Mouse (Mus musculus): ENCODE results near the gene Rnf19b. TPM values are rescaled to one million over a fixed set of nuclear protein-coding genes. Genes with fewer than 3 reads are reported as not detected.

The Rnf19b gene
- 8.7 and 9.3 TPM in 2 replicates for polyA plus RNA-seq (2014; fragmentation: Nextera tagmentation; extraction: Ambion mirVana)

GRCm38 (mm10) chr4:129058207-129059092 is at the start of gene Rnf19b:
Rnf19b (plus strand) TSS chr4:129058271.
- under 1% methylated on average over 85 of the region's 107 CpGs for WGBS
- H3K27me3 ChIP-seq (ENCODE audit: control insufficient read depth, insufficient read depth, low read length) = no peaks in the 10 kb centered on the region
- peak within 1 kb of the TSS; percentile 100 for H3K4me2 ChIP-seq
- peak; percentile 95 for DNase-seq (ENCODE audit: low spot score, missing footprints)
- peak within 1 kb of the TSS; percentile 93 for H3K9ac ChIP-seq (ENCODE audit: low read length)
- peaks cover 10% of the 10 kb centered on the region for H3K4me1 ChIP-seq (ENCODE audit: control insufficient read depth, insufficient read depth, low read length)
- H3K36me3 ChIP-seq (ENCODE audit: control insufficient read depth, insufficient read depth, low read length) = no peaks in the 10 kb centered on the region
- H3K4me3 ChIP-seq (ENCODE audit: low read depth, low read length) = peak within 1 kb of the TSS; percentile 88
- no peaks in the 10 kb centered on the region for H3K9me3 ChIP-seq (ENCODE audit: control insufficient read depth, low read length)
- peak; percentile 64; the same call in 1 of the 2 replicates for ATAC-seq (ENCODE audit: low FRiP score)
- H3K27ac ChIP-seq (ENCODE audit: low read depth, low read length) = peak within 1 kb of the TSS; percentile 82

- no peaks in the 10 kb centered on the region for H3K9me3 ChIP-seq (ENCODE audit: control insufficient read depth, low read length)
- WGBS = 87% methylated on average over 3 of the region's 3 CpGs
- no peak for ATAC-seq (ENCODE audit: low FRiP score)
Measured at GRCm38 (mm10) chr4:129008672-129009071, 49.4 kb upstream of the Rnf19b start.

GRCm38 (mm10) chr4:129009521-129009920 is 48.5 kb upstream of the Rnf19b start:
- 81% methylated on average over 5 of the region's 5 CpGs for WGBS
- Histone ChIP-seq H3K4me2 (no peak overlapping the region), H3K36me3 (ENCODE audit: control insufficient read depth, insufficient read depth, low read length) (peaks cover 6% of the 10 kb centered on the region), H3K9ac (ENCODE audit: low read length) (no peak overlapping the region), H3K4me3 (ENCODE audit: low read depth, low read length) (no peak overlapping the region), H3K27ac (ENCODE audit: low read depth, low read length) (no peak overlapping the region), H3K27me3 (ENCODE audit: control insufficient read depth, insufficient read depth, low read length) (no peaks in the 10 kb centered on the region), H3K9me3 (ENCODE audit: control insufficient read depth, low read length) (no peaks in the 10 kb centered on the region), H3K4me1 (ENCODE audit: control insufficient read depth, insufficient read depth, low read length) (no peaks in the 10 kb centered on the region; the same call in 1 of the 2 replicates)
- DNase-seq (ENCODE audit: low spot score, missing footprints) = no peak
- no peak for ATAC-seq (ENCODE audit: low FRiP score)

More at GRCm38 (mm10) chr4:129008672-129009071, 49.4 kb upstream of the Rnf19b start:
- Histone ChIP-seq H3K4me3 (ENCODE audit: low read depth, low read length) (no peak overlapping the region), H3K27me3 (ENCODE audit: control insufficient read depth, insufficient read depth, low read length) (no peaks in the 10 kb centered on the region), H3K36me3 (ENCODE audit: control insufficient read depth, insufficient read depth, low read length) (peaks cover 8% of the 10 kb centered on the region), H3K9ac (ENCODE audit: low read length) (no peak overlapping the region), H3K4me1 (ENCODE audit: control insufficient read depth, insufficient read depth, low read length) (no peaks in the 10 kb centered on the region; the same call in 1 of the 2 replicates), H3K4me2 (no peak overlapping the region), H3K27ac (ENCODE audit: low read depth, low read length) (no peak overlapping the region)
- DNase-seq (ENCODE audit: low spot score, missing footprints) = no peak

GRCm38 (mm10) chr4:129011604-129012121 is 46.4 kb upstream of the Rnf19b start:
- Histone ChIP-seq H3K36me3 (ENCODE audit: control insufficient read depth, insufficient read depth, low read length) (peaks cover 6% of the 10 kb centered on the region), H3K4me1 (ENCODE audit: control insufficient read depth, insufficient read depth, low read length) (no peaks in the 10 kb centered on the region; the same call in 1 of the 2 replicates), H3K4me3 (ENCODE audit: low read depth, low read length) (no peak overlapping the region), H3K9ac (ENCODE audit: low read length) (no peak overlapping the region), H3K9me3 (ENCODE audit: control insufficient read depth, low read length) (no peaks in the 10 kb centered on the region), H3K27me3 (ENCODE audit: control insufficient read depth, insufficient read depth, low read length) (no peaks in the 10 kb centered on the region), H3K4me2 (no peak overlapping the region), H3K27ac (ENCODE audit: low read depth, low read length) (no peak overlapping the region)
- WGBS = 43% methylated on average over 15 of the region's 15 CpGs
- no peak for ATAC-seq (ENCODE audit: low FRiP score)
- DNase-seq (ENCODE audit: low spot score, missing footprints) = no peak

GRCm38 (mm10) chr4:129013151-129013864 is 44.8 kb upstream of the Rnf19b start:
- no peak overlapping the region for H3K4me2 ChIP-seq
- no peak for DNase-seq (ENCODE audit: low spot score, missing footprints)
- no peaks in the 10 kb centered on the region; the same call in 1 of the 2 replicates for H3K4me1 ChIP-seq (ENCODE audit: control insufficient read depth, insufficient read depth, low read length)
- WGBS = 72% methylated on average over 10 of the region's 10 CpGs
- H3K9me3 ChIP-seq (ENCODE audit: control insufficient read depth, low read length) = no peaks in the 10 kb centered on the region
- H3K27ac ChIP-seq (ENCODE audit: low read depth, low read length) = no peak overlapping the region
- no peak for ATAC-seq (ENCODE audit: low FRiP score)
- H3K4me3 ChIP-seq (ENCODE audit: low read depth, low read length) = no peak overlapping the region
- H3K9ac ChIP-seq (ENCODE audit: low read length) = no peak overlapping the region
- H3K36me3 ChIP-seq (ENCODE audit: control insufficient read depth, insufficient read depth, low read length) = no peaks in the 10 kb centered on the region
- H3K27me3 ChIP-seq (ENCODE audit: control insufficient read depth, insufficient read depth, low read length) = no peaks in the 10 kb centered on the region

- 33% methylated on average over 4 of the region's 4 CpGs for WGBS
Measured at GRCm38 (mm10) chr4:129016329-129016728, 41.7 kb upstream of the Rnf19b start.

GRCm38 (mm10) chr4:129017150-129017549 is 40.9 kb upstream of the Rnf19b start:
- H3K4me1 ChIP-seq (ENCODE audit: control insufficient read depth, insufficient read depth, low read length) = no peaks in the 10 kb centered on the region
- ATAC-seq (ENCODE audit: low FRiP score) (no peak), DNase-seq (ENCODE audit: low spot score, missing footprints) (no peak)
- H3K27ac ChIP-seq (ENCODE audit: low read depth, low read length) = no peak overlapping the region
- WGBS = 91% methylated on average over 10 of the region's 10 CpGs
- H3K4me3 ChIP-seq (ENCODE audit: low read depth, low read length) = no peak overlapping the region
- no peak overlapping the region for H3K4me2 ChIP-seq
- H3K9ac ChIP-seq (ENCODE audit: low read length) = no peak overlapping the region
- no peaks in the 10 kb centered on the region for H3K36me3 ChIP-seq (ENCODE audit: control insufficient read depth, insufficient read depth, low read length)
- no peaks in the 10 kb centered on the region for H3K27me3 ChIP-seq (ENCODE audit: control insufficient read depth, insufficient read depth, low read length)
- H3K9me3 ChIP-seq (ENCODE audit: control insufficient read depth, low read length) = no peaks in the 10 kb centered on the region

More at GRCm38 (mm10) chr4:129016329-129016728, 41.7 kb upstream of the Rnf19b start:
- Histone ChIP-seq H3K4me1 (ENCODE audit: control insufficient read depth, insufficient read depth, low read length) (no peaks in the 10 kb centered on the region; the same call in 1 of the 2 replicates), H3K4me3 (ENCODE audit: low read depth, low read length) (no peak overlapping the region), H3K27me3 (ENCODE audit: control insufficient read depth, insufficient read depth, low read length) (no peaks in the 10 kb centered on the region), H3K9me3 (ENCODE audit: control insufficient read depth, low read length) (no peaks in the 10 kb centered on the region), H3K27ac (ENCODE audit: low read depth, low read length) (no peak overlapping the region), H3K36me3 (ENCODE audit: control insufficient read depth, insufficient read depth, low read length) (no peaks in the 10 kb centered on the region), H3K4me2 (no peak overlapping the region), H3K9ac (ENCODE audit: low read length) (no peak overlapping the region)
- no peak for ATAC-seq (ENCODE audit: low FRiP score)
- no peak for DNase-seq (ENCODE audit: low spot score, missing footprints)

GRCm38 (mm10) chr4:129018788-129019435 is 39.2 kb upstream of the Rnf19b start:
- H3K4me3 ChIP-seq (ENCODE audit: low read depth, low read length) = no peak overlapping the region
- ATAC-seq (ENCODE audit: low FRiP score) (no peak), DNase-seq (ENCODE audit: low spot score, missing footprints) (no peak)
- H3K27ac ChIP-seq (ENCODE audit: low read depth, low read length) = no peak overlapping the region
- no peaks in the 10 kb centered on the region for H3K4me1 ChIP-seq (ENCODE audit: control insufficient read depth, insufficient read depth, low read length)
- H3K9ac ChIP-seq (ENCODE audit: low read length) = no peak overlapping the region
- 91% methylated on average over 9 of the region's 9 CpGs for WGBS
- no peaks in the 10 kb centered on the region for H3K9me3 ChIP-seq (ENCODE audit: control insufficient read depth, low read length)
- H3K36me3 ChIP-seq (ENCODE audit: control insufficient read depth, insufficient read depth, low read length) = no peaks in the 10 kb centered on the region
- H3K4me2 ChIP-seq = no peak overlapping the region
- no peaks in the 10 kb centered on the region for H3K27me3 ChIP-seq (ENCODE audit: control insufficient read depth, insufficient read depth, low read length)
